Mouse (Mus musculus) spleen, adult 2 months (tissue): Measurements from ENCODE around the gene Gm10643.

ENCODE experiments used
- CTCF ChIP-seq: fragments of 200-500 bp; IDR thresholded peaks from 2 replicates; pipeline ENCODE4 v1.5.1; 2011; ENCODE audit warnings: mild to moderate bottlenecking, inconsistent platforms; ENCODE audit not compliant: insufficient read depth, insufficient read length, insufficient replicate concordance; ENCODE audit errors: extremely low read depth
- POLR2A ChIP-seq: fragments of 200-500 bp; IDR thresholded peaks from 2 replicates; pipeline ENCODE4 v1.6.1; 2011; ENCODE audit warnings: low read depth, low read length, inconsistent platforms

GRCm38 (mm10) chr8:84042948-84043342, 22.0 kb downstream of the Gm10643 start:
- TF ChIP-seq CTCF (no peak), POLR2A (no peak)
